Mouse (Mus musculus) olfactory bulb, adult 2 months (tissue): ENCODE measurements around the gene Cemip.

Source experiments
- CTCF ChIP-seq: fragments of 200-500 bp; IDR thresholded peaks from 2 replicates; pipeline ENCODE4 v1.5.1; 2012; ENCODE audit warnings: low read depth, mild to moderate bottlenecking, low read length, moderate library complexity; ENCODE audit not compliant: insufficient read depth
- POLR2A ChIP-seq: fragments of 200-500 bp; IDR thresholded peaks from 2 replicates; pipeline ENCODE4 v1.6.1; 2012; ENCODE audit warnings: mild to moderate bottlenecking, low read depth, low read length, moderate library complexity; ENCODE audit not compliant: insufficient read depth

DNA sequence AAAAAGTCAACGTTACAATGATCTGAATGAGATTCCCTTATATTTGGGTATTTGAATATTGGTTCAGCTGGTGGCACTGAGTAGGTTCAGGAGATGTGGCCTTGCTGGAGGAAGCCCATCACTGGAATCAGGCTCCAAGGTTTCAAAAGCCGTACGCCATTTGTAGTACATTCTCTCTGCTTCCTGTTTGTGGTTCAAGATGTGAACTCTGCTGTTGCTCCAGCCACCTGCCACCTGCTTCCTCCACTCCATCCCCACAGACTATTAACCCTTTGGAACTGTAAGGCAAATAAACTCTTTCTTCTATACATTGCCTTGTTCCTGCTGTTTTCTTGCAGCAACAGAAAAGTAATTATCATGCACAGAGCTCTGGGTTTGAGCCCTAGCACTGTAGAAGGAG is 174.4 kb downstream of the Cemip start:
- TF ChIP-seq CTCF (no peak), POLR2A (no peak)
